Mouse (Mus musculus): ENCODE data around the gene Dab2. TPM values are rescaled to one million over a fixed set of nuclear protein-coding genes. Genes with fewer than 3 reads are reported as not detected.

Gene Dab2
- polyA plus RNA-seq, 1 experiment = 29.4 TPM

DNA sequence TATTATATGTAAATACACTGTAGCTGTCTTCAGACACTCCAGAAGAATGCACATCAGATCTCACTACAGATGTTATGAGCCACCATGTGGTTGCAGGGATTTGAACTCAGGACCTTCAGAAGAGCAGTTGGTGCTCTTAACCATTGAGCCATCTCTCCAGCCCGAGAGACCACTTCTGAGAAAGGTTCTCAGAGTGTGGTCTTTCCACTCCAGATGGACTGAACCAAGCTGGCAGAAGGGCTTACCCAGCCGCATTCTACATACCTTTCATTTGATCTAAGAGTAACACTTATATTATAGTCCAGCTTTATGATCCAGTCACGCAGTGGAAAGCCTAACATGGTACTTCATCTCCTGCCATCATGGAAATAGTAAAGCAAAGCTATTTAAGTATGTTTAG lies 92.3 kb downstream of the Dab2 start:
- DNase-seq (ENCODE audit: low read depth) = no peak
- no peak for TF ChIP-seq CTCF (IDR thresholded peaks at IDR 0.05; ENCODE audit: borderline replicate concordance, extremely low read depth, insufficient read depth, insufficient read length)
- no peak for TF ChIP-seq POLR2A (IDR thresholded peaks at IDR 0.05; ENCODE audit: borderline replicate concordance, extremely low read depth, insufficient read depth, insufficient read length, poor library complexity, severe bottlenecking)

DNA sequence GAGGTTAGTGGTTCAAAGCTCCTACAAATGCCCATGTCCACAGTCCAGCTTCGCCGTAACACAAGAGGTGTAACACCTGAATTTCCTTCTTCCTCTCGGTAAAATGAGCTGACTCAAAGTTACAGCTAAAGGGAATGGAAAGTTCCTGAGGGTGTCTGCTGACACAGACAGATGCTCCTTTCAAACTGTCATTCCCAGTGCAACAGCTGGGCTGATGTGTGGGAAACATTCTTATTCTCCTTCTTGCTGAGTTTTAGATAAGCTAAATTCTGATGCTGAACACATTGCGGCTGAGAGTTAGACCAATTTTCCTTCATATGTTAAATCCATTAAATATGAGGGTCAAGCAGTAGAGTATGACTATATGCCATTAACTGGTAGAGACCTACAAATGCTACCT lies 94.0 kb downstream of the Dab2 start:
- no peak for DNase-seq (ENCODE audit: low read depth)
- no peak for TF ChIP-seq CTCF (IDR thresholded peaks at IDR 0.05; ENCODE audit: borderline replicate concordance, extremely low read depth, insufficient read depth, insufficient read length)
- no peak for TF ChIP-seq POLR2A (IDR thresholded peaks at IDR 0.05; ENCODE audit: borderline replicate concordance, extremely low read depth, insufficient read depth, insufficient read length, poor library complexity, severe bottlenecking)

- DNase-seq (ENCODE audit: low read depth) = no peak
- TF ChIP-seq CTCF (IDR thresholded peaks at IDR 0.05; ENCODE audit: borderline replicate concordance, extremely low read depth, insufficient read depth, insufficient read length) = no peak
- TF ChIP-seq POLR2A (IDR thresholded peaks at IDR 0.05; ENCODE audit: borderline replicate concordance, extremely low read depth, insufficient read depth, insufficient read length, poor library complexity, severe bottlenecking) = no peak
Observed at GRCm38 (mm10) chr15:6398211-6398610, 98.6 kb downstream of the Dab2 start.

DNA sequence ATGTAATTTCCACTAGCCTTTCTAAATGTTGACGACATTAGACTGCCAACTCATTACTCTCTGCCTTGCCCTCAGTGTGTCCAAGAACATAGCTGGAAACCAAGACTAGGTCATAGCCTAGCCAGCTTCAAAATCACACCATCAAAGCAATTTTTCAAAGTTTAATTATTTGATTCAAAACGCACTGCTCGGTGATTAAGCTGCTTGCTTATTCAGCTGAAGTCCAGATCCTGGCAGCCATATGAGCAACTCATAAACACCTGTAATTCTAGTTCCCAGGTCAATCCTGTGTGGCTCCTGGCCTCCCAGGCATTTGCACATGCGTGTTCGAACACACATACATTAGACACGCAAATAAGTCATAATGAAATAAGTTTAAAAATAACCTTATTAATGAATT lies 99.3 kb downstream of the Dab2 start:
- TF ChIP-seq CTCF (IDR thresholded peaks at IDR 0.05; ENCODE audit: borderline replicate concordance, extremely low read depth, insufficient read depth, insufficient read length) = no peak
- TF ChIP-seq POLR2A (IDR thresholded peaks at IDR 0.05; ENCODE audit: borderline replicate concordance, extremely low read depth, insufficient read depth, insufficient read length, poor library complexity, severe bottlenecking) = no peak
- no peak for DNase-seq (ENCODE audit: low read depth)

DNA sequence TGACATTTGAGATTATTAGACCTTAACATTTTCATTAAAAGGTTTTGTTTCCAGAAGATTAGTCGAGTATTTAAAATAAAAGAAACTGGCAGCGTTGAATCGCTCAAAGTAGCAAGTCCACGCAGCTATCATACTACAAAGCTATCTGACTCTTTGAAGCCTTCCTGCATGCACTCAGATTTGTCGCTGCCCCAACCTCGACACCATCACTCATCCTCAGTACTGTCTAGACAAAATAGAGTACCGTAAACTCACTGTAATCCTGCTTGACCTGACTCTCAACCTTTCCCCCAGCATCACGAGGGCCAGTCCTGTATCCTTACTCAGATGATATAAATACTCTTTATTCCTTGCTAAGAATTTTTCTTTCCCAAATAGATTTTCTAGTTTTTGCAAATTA lies 100.5 kb downstream of the Dab2 start:
- DNase-seq (ENCODE audit: low read depth) = no peak
- TF ChIP-seq CTCF (IDR thresholded peaks at IDR 0.05; ENCODE audit: borderline replicate concordance, extremely low read depth, insufficient read depth, insufficient read length) (no peak), POLR2A (IDR thresholded peaks at IDR 0.05; ENCODE audit: borderline replicate concordance, extremely low read depth, insufficient read depth, insufficient read length, poor library complexity, severe bottlenecking) (no peak)

- TF ChIP-seq CTCF (IDR thresholded peaks at IDR 0.05; ENCODE audit: borderline replicate concordance, extremely low read depth, insufficient read depth, insufficient read length) = no peak
- TF ChIP-seq POLR2A (IDR thresholded peaks at IDR 0.05; ENCODE audit: borderline replicate concordance, extremely low read depth, insufficient read depth, insufficient read length, poor library complexity, severe bottlenecking) = no peak
- DNase-seq (ENCODE audit: low read depth) = no peak
Observed at GRCm38 (mm10) chr15:6402433-6402832, 102.8 kb downstream of the Dab2 start.

GRCm38 (mm10) chr15:6404172-6404571 lies 104.6 kb downstream of the Dab2 start:
- no peak for DNase-seq (ENCODE audit: low read depth)

DNA sequence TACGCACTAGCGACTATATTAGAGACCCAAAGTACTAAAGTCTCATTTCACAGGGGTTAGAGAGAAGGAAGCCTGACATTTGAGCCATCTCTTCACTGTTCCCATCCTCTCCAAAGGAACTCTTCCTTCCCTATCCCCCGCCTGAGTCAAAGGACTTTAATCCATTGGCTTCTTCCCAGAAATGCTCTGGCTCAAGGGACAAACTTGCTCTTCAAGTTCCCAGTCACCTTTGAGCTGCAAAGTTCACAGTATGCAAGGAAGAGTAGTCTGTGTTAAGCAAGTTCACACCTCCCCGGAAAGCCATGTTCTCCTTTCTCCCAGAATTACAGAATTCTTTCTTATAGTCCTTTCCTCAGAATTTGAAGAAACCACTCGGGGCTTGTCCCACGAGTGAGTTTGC lies 107.2 kb downstream of the Dab2 start:
- DNase-seq (ENCODE audit: low read depth) = no peak
- TF ChIP-seq CTCF (IDR thresholded peaks at IDR 0.05; ENCODE audit: borderline replicate concordance, extremely low read depth, insufficient read depth, insufficient read length) (no peak), POLR2A (IDR thresholded peaks at IDR 0.05; ENCODE audit: borderline replicate concordance, extremely low read depth, insufficient read depth, insufficient read length, poor library complexity, severe bottlenecking) (no peak)

More at GRCm38 (mm10) chr15:6404172-6404571, 104.6 kb downstream of the Dab2 start:
- TF ChIP-seq POLR2A (IDR thresholded peaks at IDR 0.05; ENCODE audit: borderline replicate concordance, extremely low read depth, insufficient read depth, insufficient read length, poor library complexity, severe bottlenecking) = no peak
- TF ChIP-seq CTCF (IDR thresholded peaks at IDR 0.05; ENCODE audit: borderline replicate concordance, extremely low read depth, insufficient read depth, insufficient read length) = no peak

DNA sequence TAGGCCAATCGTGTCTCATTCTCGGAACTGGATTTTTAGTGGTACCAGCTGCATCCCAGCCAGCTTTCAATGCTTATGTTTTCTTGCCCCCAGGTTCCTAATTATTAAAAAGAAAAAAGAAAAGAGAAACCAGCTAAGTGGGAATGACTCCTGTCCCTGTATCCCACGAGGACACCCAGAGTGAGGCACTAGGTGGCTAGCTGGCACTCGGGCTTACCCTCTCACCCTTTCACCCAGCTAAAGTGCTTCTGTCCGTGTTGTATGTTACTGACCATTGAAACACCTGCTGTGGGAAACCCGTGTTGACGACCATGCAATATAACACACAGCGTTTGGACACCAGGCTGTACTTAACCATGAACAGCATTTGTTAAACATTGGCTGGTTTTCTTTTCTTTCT lies 109.4 kb downstream of the Dab2 start:
- no peak for TF ChIP-seq CTCF (IDR thresholded peaks at IDR 0.05; ENCODE audit: borderline replicate concordance, extremely low read depth, insufficient read depth, insufficient read length)
- TF ChIP-seq POLR2A (IDR thresholded peaks at IDR 0.05; ENCODE audit: borderline replicate concordance, extremely low read depth, insufficient read depth, insufficient read length, poor library complexity, severe bottlenecking) = no peak
- DNase-seq (ENCODE audit: low read depth) = no peak

GRCm38 (mm10) chr15:6410161-6410560 lies 110.6 kb downstream of the Dab2 start:
- TF ChIP-seq POLR2A (IDR thresholded peaks at IDR 0.05; ENCODE audit: borderline replicate concordance, extremely low read depth, insufficient read depth, insufficient read length, poor library complexity, severe bottlenecking) (no peak), CTCF (IDR thresholded peaks at IDR 0.05; ENCODE audit: borderline replicate concordance, extremely low read depth, insufficient read depth, insufficient read length) (no peak)
- DNase-seq (ENCODE audit: low read depth) = no peak

- TF ChIP-seq CTCF (IDR thresholded peaks at IDR 0.05; ENCODE audit: borderline replicate concordance, extremely low read depth, insufficient read depth, insufficient read length) (no peak), POLR2A (IDR thresholded peaks at IDR 0.05; ENCODE audit: borderline replicate concordance, extremely low read depth, insufficient read depth, insufficient read length, poor library complexity, severe bottlenecking) (no peak)
- no peak for DNase-seq (ENCODE audit: low read depth)
Observed at GRCm38 (mm10) chr15:6411334-6411733, 111.7 kb downstream of the Dab2 start.

GRCm38 (mm10) chr15:6415317-6415716 lies 115.7 kb downstream of the Dab2 start:
- no peak for DNase-seq (ENCODE audit: low read depth)
- TF ChIP-seq CTCF (IDR thresholded peaks at IDR 0.05; ENCODE audit: borderline replicate concordance, extremely low read depth, insufficient read depth, insufficient read length) = no peak
- TF ChIP-seq POLR2A (IDR thresholded peaks at IDR 0.05; ENCODE audit: borderline replicate concordance, extremely low read depth, insufficient read depth, insufficient read length, poor library complexity, severe bottlenecking) = no peak

Data from brain, embryonic 14.5 days (tissue).